Mouse (Mus musculus): Measurements from ENCODE around the gene Pcsk4. TPM values are rescaled to one million over a fixed set of nuclear protein-coding genes. Genes with fewer than 3 reads are reported as not detected.

The Pcsk4 gene
- polyA plus RNA-seq, 1 experiment = 9.1 TPM

DNA sequence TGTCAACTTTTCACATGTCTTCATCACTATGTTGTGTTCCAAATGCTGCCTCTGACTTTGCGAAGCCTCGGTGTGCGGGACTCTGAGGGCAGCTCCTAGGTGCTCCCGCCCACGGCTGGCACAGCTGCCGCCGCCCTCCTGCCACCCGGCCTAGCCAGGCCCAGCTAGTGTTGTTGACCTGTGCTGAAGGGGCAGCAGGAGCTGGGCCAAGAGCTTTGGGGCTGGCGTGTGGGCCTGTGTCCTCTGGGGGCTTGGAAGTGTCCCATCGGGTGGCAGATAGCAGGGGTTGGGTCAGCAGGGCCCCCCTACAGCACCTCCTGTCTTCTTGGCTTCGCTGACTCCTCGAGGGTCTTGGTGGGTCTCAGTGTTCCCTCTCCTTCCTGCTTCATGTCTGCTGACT is 50.0 kb downstream of the Pcsk4 start:
- 66% methylated on average over 12 of the region's 12 CpGs for WGBS
- H3K27me3 ChIP-seq (replicated peaks; ENCODE audit: control insufficient read depth, insufficient read depth, low read length) = no peaks in the 10 kb centered on the region
- no peak for TF ChIP-seq POLR2A (IDR thresholded peaks at IDR 0.05; ENCODE audit: low read depth, low read length)
- TF ChIP-seq CTCF (conservative IDR thresholded peaks at IDR 0.05; ENCODE audit: insufficient read depth, insufficient read length, low read depth, low read length) = no peak
- H3K36me3 ChIP-seq (ENCODE audit: control insufficient read depth, insufficient read depth, low read length) = peaks cover 4% of the 10 kb centered on the region; the same call in 1 of the 2 replicates
- H3K4me1 ChIP-seq (ENCODE audit: control insufficient read depth, insufficient read depth, low read length) = peaks cover 22% of the 10 kb centered on the region
- no peak for DNase-seq
- no peak overlapping the region for H3K4me3 ChIP-seq (ENCODE audit: insufficient read depth, low read depth, low read length)
- no peak overlapping the region for H3K27ac ChIP-seq (ENCODE audit: insufficient read depth, low read depth, low read length)

DNA sequence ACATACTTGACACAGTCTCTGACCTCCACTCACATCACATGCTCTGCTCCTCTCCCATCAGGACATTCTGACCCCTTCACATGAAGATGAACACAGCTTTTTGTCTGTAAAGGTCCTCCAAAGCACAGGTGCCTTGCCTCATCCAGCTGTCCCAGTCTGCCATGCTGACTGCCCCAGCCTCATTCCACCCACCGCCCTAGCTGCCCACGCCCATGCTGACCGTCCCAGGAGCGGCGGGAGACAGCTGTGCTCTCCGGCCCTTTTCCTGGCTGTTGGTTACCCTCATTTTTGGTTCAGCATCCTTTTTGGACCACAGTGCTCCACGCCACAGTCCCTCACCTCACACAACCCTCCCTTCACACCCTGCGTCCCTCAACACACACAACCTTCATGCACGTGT is 50.9 kb downstream of the Pcsk4 start:
- H3K27ac ChIP-seq (ENCODE audit: insufficient read depth, low read depth, low read length) = no peak overlapping the region
- WGBS = 87% methylated on average over 9 of the region's 9 CpGs
- H3K4me1 ChIP-seq (ENCODE audit: control insufficient read depth, insufficient read depth, low read length) = peaks cover 22% of the 10 kb centered on the region
- H3K36me3 ChIP-seq (ENCODE audit: control insufficient read depth, insufficient read depth, low read length) = peaks cover 3% of the 10 kb centered on the region; the same call in 1 of the 2 replicates
- no peak for TF ChIP-seq POLR2A (IDR thresholded peaks at IDR 0.05; ENCODE audit: low read depth, low read length)
- TF ChIP-seq CTCF (conservative IDR thresholded peaks at IDR 0.05; ENCODE audit: insufficient read depth, insufficient read length, low read depth, low read length) = no peak
- H3K27me3 ChIP-seq (replicated peaks; ENCODE audit: control insufficient read depth, insufficient read depth, low read length) = no peaks in the 10 kb centered on the region
- no peak for DNase-seq
- H3K4me3 ChIP-seq (ENCODE audit: insufficient read depth, low read depth, low read length) = no peak overlapping the region

DNA sequence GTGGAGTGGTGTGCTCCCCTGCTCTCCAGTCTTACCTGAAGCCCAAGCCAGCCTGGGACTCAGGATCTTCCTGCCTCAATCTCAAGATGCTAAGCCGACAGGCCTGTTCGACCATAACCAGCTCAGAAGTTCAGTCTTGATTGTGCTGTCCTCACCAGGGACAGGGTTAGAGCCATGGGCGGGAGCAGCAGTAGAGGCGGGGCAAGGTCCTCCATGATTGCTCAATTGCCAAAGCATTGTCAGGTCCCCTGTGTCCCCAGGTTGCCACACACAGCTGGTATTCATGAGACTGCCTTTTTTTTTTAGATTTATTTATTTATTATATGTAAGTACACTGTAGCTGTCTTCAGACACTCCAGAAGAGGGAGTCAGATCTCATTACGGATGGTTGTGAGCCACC is 53.1 kb downstream of the Pcsk4 start:
- Histone ChIP-seq H3K4me3 (ENCODE audit: insufficient read depth, low read depth, low read length) (no peak overlapping the region), H3K36me3 (ENCODE audit: control insufficient read depth, insufficient read depth, low read length) (peaks cover 3% of the 10 kb centered on the region; the same call in 1 of the 2 replicates), H3K4me1 (ENCODE audit: control insufficient read depth, insufficient read depth, low read length) (peaks cover 8% of the 10 kb centered on the region), H3K27me3 (replicated peaks; ENCODE audit: control insufficient read depth, insufficient read depth, low read length) (no peaks in the 10 kb centered on the region), H3K27ac (ENCODE audit: insufficient read depth, low read depth, low read length) (no peak overlapping the region)
- DNase-seq = no peak
- 61% methylated on average over 5 of the region's 5 CpGs for WGBS
- no peak for TF ChIP-seq CTCF (conservative IDR thresholded peaks at IDR 0.05; ENCODE audit: insufficient read depth, insufficient read length, low read depth, low read length)
- TF ChIP-seq POLR2A (IDR thresholded peaks at IDR 0.05; ENCODE audit: low read depth, low read length) = no peak

DNA sequence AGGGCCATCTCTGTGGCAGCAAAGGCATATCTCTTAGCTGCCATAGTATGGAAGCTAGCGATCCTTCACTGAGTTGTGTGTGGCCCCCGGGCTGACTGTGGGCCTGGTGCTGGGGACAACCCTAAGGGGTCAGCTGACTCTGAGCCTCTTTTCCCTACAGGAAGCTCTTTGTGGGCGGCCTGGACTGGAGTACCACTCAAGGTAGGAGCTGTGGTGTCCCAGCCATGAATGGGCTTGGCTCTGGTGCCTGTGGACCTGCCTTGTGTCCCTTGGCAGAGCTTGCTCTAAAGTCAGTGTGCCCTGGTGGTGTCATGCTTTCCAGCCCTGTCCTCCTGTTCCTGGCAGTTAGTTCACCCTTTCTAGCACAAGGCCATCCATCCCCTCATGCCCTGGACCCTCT is 55.5 kb downstream of the Pcsk4 start:
- Histone ChIP-seq H3K36me3 (ENCODE audit: control insufficient read depth, insufficient read depth, low read length) (0 out of 2 replicates have a peak, but pooled peaks cover 1% of the 10 kb centered on the region), H3K27ac (ENCODE audit: insufficient read depth, low read depth, low read length) (no peak overlapping the region), H3K4me1 (ENCODE audit: control insufficient read depth, insufficient read depth, low read length) (peaks cover 15% of the 10 kb centered on the region), H3K27me3 (replicated peaks; ENCODE audit: control insufficient read depth, insufficient read depth, low read length) (no peaks in the 10 kb centered on the region), H3K4me3 (ENCODE audit: insufficient read depth, low read depth, low read length) (no peak overlapping the region)
- DNase-seq = no peak
- TF ChIP-seq POLR2A (IDR thresholded peaks at IDR 0.05; ENCODE audit: low read depth, low read length) (no peak), CTCF (conservative IDR thresholded peaks at IDR 0.05; ENCODE audit: insufficient read depth, insufficient read length, low read depth, low read length) (no peak)
- WGBS = 76% methylated on average over 3 of the region's 3 CpGs

DNA sequence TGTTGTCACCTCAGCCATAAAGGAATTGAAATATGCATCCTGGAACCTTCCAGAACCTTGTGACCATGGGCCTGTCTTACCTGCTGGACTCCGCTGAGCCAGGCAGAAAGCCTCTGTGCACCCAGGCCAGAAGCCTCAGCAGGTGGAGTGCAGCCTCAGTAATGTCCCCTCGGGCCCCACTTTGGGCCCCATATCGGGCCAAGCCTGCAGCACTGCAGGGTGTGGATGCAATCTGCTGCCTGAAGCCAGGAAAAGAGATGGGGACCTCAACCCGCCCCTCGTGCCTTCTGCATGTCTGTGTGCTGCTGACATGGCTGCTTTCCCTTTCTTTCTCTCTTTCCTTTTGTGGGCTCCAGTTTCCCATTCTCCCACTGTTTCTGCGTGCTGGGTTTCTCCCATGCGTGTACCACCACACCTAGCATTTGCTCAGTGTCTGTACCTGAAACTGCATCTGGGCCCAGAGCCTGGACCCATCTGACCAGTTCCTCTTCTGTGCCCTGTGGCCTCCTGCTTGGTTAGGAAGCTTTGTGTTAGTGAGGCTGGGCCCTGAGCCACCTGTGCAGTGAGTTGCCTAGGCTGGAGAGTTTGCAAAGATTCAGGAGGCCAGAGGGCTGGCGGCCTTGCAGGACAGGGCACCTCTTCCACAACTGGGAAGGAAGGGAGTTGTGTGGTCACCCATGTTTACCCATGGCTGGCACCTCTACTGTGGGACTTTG is 57.3 kb downstream of the Pcsk4 start:
- no peaks in the 10 kb centered on the region for H3K27me3 ChIP-seq (replicated peaks; ENCODE audit: control insufficient read depth, insufficient read depth, low read length)
- H3K4me1 ChIP-seq (ENCODE audit: control insufficient read depth, insufficient read depth, low read length) = peaks cover 21% of the 10 kb centered on the region
- H3K4me3 ChIP-seq (ENCODE audit: insufficient read depth, low read depth, low read length) = no peak overlapping the region
- TF ChIP-seq POLR2A (IDR thresholded peaks at IDR 0.05; ENCODE audit: low read depth, low read length) (no peak), CTCF (conservative IDR thresholded peaks at IDR 0.05; ENCODE audit: insufficient read depth, insufficient read length, low read depth, low read length) (no peak)
- no peak overlapping the region for H3K27ac ChIP-seq (ENCODE audit: insufficient read depth, low read depth, low read length)
- 76% methylated on average over 8 of the region's 8 CpGs for WGBS
- no peak for DNase-seq
- H3K36me3 ChIP-seq (ENCODE audit: control insufficient read depth, insufficient read depth, low read length) = 0 out of 2 replicates have a peak, but pooled peaks cover 1% of the 10 kb centered on the region

Other genes with a start within 250 kb of the Pcsk4 start
- gene Sbno2, start 223.9 kb downstream of the Pcsk4 start, polyA plus RNA-seq (2012; rRNA removed) = 27.7 and 30.8 TPM in 2 replicates
- gene Stk11, start 213.7 kb downstream of the Pcsk4 start, polyA plus RNA-seq (2012; rRNA removed) = 114 and 117 TPM in 2 replicates
- gene Atp5d, start 190.9 kb downstream of the Pcsk4 start, polyA plus RNA-seq (2012; rRNA removed) = 1,948 and 2,036 TPM in 2 replicates
- 8.1 and 8.7 TPM in 2 replicates for gene Cbarp, start 188.7 kb downstream of the Pcsk4 start, polyA plus RNA-seq (2012; rRNA removed)
- gene Midn, start 181.2 kb downstream of the Pcsk4 start, polyA plus RNA-seq (2012; rRNA removed) = 65.6 and 67.0 TPM in 2 replicates
- 86.7 and 87.8 TPM in 2 replicates for gene Cirbp, start 163.5 kb downstream of the Pcsk4 start, polyA plus RNA-seq (2012; rRNA removed)
- gene 1600002K03Rik, start 156.6 kb downstream of the Pcsk4 start, polyA plus RNA-seq (2012; rRNA removed) = 7.9 and 11.2 TPM in 2 replicates
- gene Efna2, start 150.0 kb downstream of the Pcsk4 start, polyA plus RNA-seq (2012; rRNA removed) = 1.5 TPM in 2 replicates
- gene Mum1, start 103.1 kb downstream of the Pcsk4 start, polyA plus RNA-seq (2012; rRNA removed) = 25.6 and 30.4 TPM in 2 replicates
- gene Ndufs7, start 80.4 kb downstream of the Pcsk4 start, polyA plus RNA-seq (2012; rRNA removed) = 1,001 and 1,041 TPM in 2 replicates
- gene Gamt, start 68.5 kb downstream of the Pcsk4 start, polyA plus RNA-seq (2012; rRNA removed) = 66.7 and 68.4 TPM in 2 replicates
- gene Dazap1, start 68.0 kb downstream of the Pcsk4 start, polyA plus RNA-seq (2012; rRNA removed) = 45.6 and 49.1 TPM in 2 replicates
- gene Rps15, start 37.0 kb downstream of the Pcsk4 start, polyA plus RNA-seq (2012; rRNA removed) = 1,371 and 1,777 TPM in 2 replicates
- 0.74 and 0.95 TPM in 2 replicates for gene Apc2, start 33.5 kb downstream of the Pcsk4 start, polyA plus RNA-seq (2012; rRNA removed)
- 47.8 and 52.5 TPM in 2 replicates for gene 2310011J03Rik, start 9.0 kb downstream of the Pcsk4 start, polyA plus RNA-seq (2012; rRNA removed)
- gene Reep6, start 455 bp upstream of the Pcsk4 start, polyA plus RNA-seq (2012; rRNA removed) = 24.7 and 25.1 TPM in 2 replicates
- 5.5 and 7.4 TPM in 2 replicates for gene Adamtsl5, start 18.9 kb upstream of the Pcsk4 start, polyA plus RNA-seq (2012; rRNA removed)
- gene Plk5, start 27.0 kb upstream of the Pcsk4 start, polyA plus RNA-seq (2012; rRNA removed) = 1.8 and 2.0 TPM in 2 replicates
- 7.9 and 11.9 TPM in 2 replicates for gene Mex3d, start 58.2 kb upstream of the Pcsk4 start, polyA plus RNA-seq (2012; rRNA removed)
- gene Mbd3, start 70.1 kb upstream of the Pcsk4 start, polyA plus RNA-seq (2012; rRNA removed) = 143 and 151 TPM in 2 replicates
- 3,960 and 3,968 TPM in 2 replicates for gene Uqcr11, start 77.3 kb upstream of the Pcsk4 start, polyA plus RNA-seq (2012; rRNA removed)
- 33.3 and 38.6 TPM in 2 replicates for gene Tcf3, start 104.1 kb upstream of the Pcsk4 start, polyA plus RNA-seq (2012; rRNA removed)
- gene Onecut3, start 165.3 kb upstream of the Pcsk4 start, polyA plus RNA-seq (2012; rRNA removed) = 0.03 TPM in 1 of 2 replicates, not detected in the other
- 0.17 and 0.46 TPM in 2 replicates for gene Atp8b3, start 209.6 kb upstream of the Pcsk4 start, polyA plus RNA-seq (2012; rRNA removed)
- 28.7 and 37.9 TPM in 2 replicates for gene Rexo1, start 232.1 kb upstream of the Pcsk4 start, polyA plus RNA-seq (2012; rRNA removed)
- 8.7 and 10.7 TPM in 2 replicates for gene Klf16, start 247.8 kb upstream of the Pcsk4 start, polyA plus RNA-seq (2012; rRNA removed)